Mouse (Mus musculus) CH12F3 (cell line): Measurements from ENCODE around the gene Mast1.

Experiments used
- in situ Hi-C: fragments of 300-500 bp; cut with MboI; formaldehyde crosslinking; loops from 2 replicates; pipeline ENCODE4 v1.14.3; 2020; ENCODE audit warnings: low sequenced_read_pairs

Mast1 gene

GRCm38 (mm10) chr8:84973803-84974542, 36.8 kb upstream of the Mast1 start:
- in situ Hi-C loops, result no loop called here

- in situ Hi-C loops, result no loop called here
Observed at GRCm38 (mm10) chr8:84973079-84973478, 35.9 kb upstream of the Mast1 start.

- in situ Hi-C loops, result no loop called here
Observed at GRCm38 (mm10) chr8:84970913-84971312, 33.8 kb upstream of the Mast1 start.

- in situ Hi-C loops, result no loop called here
Observed at GRCm38 (mm10) chr8:84970135-84970790, 33.1 kb upstream of the Mast1 start.

GRCm38 (mm10) chr8:84969241-84970134, 32.3 kb upstream of the Mast1 start, which contains the start of the genes Gm49661, Prdx2 and Rnaseh2a:
Gm49661 (minus strand) TSS chr8:84969433.
Prdx2 (plus strand) TSS chr8:84969587.
Rnaseh2a (minus strand) TSS chr8:84969767.
- in situ Hi-C loops, result no loop called here

GRCm38 (mm10) chr8:84968650-84969049, 31.5 kb upstream of the Mast1 start:
- in situ Hi-C loops, result no loop called here

GRCm38 (mm10) chr8:84967532-84968304, 30.6 kb upstream of the Mast1 start:
- in situ Hi-C loops, result no loop called here

GRCm38 (mm10) chr8:84966603-84967002, 29.4 kb upstream of the Mast1 start:
- in situ Hi-C loops, result no loop called here

- in situ Hi-C loops, result no loop called here
Observed at GRCm38 (mm10) chr8:84965731-84966291, 28.7 kb upstream of the Mast1 start.

GRCm38 (mm10) chr8:84963952-84964351, 26.8 kb upstream of the Mast1 start:
- in situ Hi-C loops, result no loop called here

- in situ Hi-C loops, result no loop called here
Observed at GRCm38 (mm10) chr8:84959811-84960210, 22.7 kb upstream of the Mast1 start.

- in situ Hi-C loops, result no loop called here
Observed at GRCm38 (mm10) chr8:84956768-84957167, 19.6 kb upstream of the Mast1 start.

GRCm38 (mm10) chr8:84952612-84953255, 15.6 kb upstream of the Mast1 start:
- in situ Hi-C loops, result no loop called here

- in situ Hi-C loops, result no loop called here
Observed at GRCm38 (mm10) chr8:84949753-84950152, 12.6 kb upstream of the Mast1 start.

GRCm38 (mm10) chr8:84947241-84947545, 10.0 kb upstream of the Mast1 start:
- in situ Hi-C loops, result no loop called here

GRCm38 (mm10) chr8:84946528-84947240, 9.5 kb upstream of the Mast1 start, which contains the start of gene Rtbdn:
Rtbdn (plus strand) TSS chr8:84946991.
- in situ Hi-C loops, result no loop called here

- in situ Hi-C loops, result no loop called here
Observed at GRCm38 (mm10) chr8:84945633-84946527, 8.7 kb upstream of the Mast1 start.

GRCm38 (mm10) chr8:84945235-84945632, 8.1 kb upstream of the Mast1 start:
- in situ Hi-C loops, result no loop called here
